Mouse (Mus musculus) frontal cortex, postnatal 14 days (tissue): ENCODE measurements around the gene Efna2.

Experiments
- DNase-seq, 2 experiments: peaks; one replicate each; pipeline ENCODE4 v3.0.0; 2022; ENCODE audit warnings: low spot score in 2 of 2

Gene Efna2

GRCm38 (mm10) chr10:80227877-80228775, 48.8 kb downstream of the Efna2 start:
- DNase-seq: no peak

- DNase-seq: no peak
Observed at GRCm38 (mm10) chr10:80236145-80236825, 57.0 kb downstream of the Efna2 start.

GRCm38 (mm10) chr10:80237020-80237419, 57.7 kb downstream of the Efna2 start:
- DNase-seq: no peak

GRCm38 (mm10) chr10:80238306-80238705, 59.0 kb downstream of the Efna2 start:
- DNase-seq: no peak
